Mouse (Mus musculus) olfactory bulb, adult 2 months (tissue): Measurements from ENCODE around the gene Tmed9.

Source experiments
- CTCF ChIP-seq: fragments of 200-500 bp; IDR thresholded peaks from 2 replicates; pipeline ENCODE4 v1.5.1; 2012; ENCODE audit warnings: low read depth, mild to moderate bottlenecking, low read length, moderate library complexity; ENCODE audit not compliant: insufficient read depth
- POLR2A ChIP-seq: fragments of 200-500 bp; IDR thresholded peaks from 2 replicates; pipeline ENCODE4 v1.6.1; 2012; ENCODE audit warnings: mild to moderate bottlenecking, low read depth, low read length, moderate library complexity; ENCODE audit not compliant: insufficient read depth

- TF ChIP-seq CTCF (no peak), POLR2A (peak; percentile 74)
These were observed 49.4 kb downstream of the Tmed9 start, which contains the start of gene Caml for GRCm38 (mm10) chr13:55622649-55623541.
